Mouse (Mus musculus) kidney, embryonic 16.5 days (tissue): ENCODE data around the gene Jph4. TPM values are rescaled to one million over a fixed set of nuclear protein-coding genes. Genes with fewer than 3 reads are reported as not detected.

Source experiments
- ATAC-seq: fragments of 200-750 bp; cut with Nextera tagmentation; 2 replicates; pipeline ENCODE4 v1.8.0; 2017; ENCODE audit warnings: moderate TSS enrichment; ENCODE audit not compliant: low FRiP score, low TSS enrichment
- H3K27ac ChIP-seq: fragments of 300-500 bp; sonication (generic); 2 replicates; pipeline ENCODE4 v1.5.1; 2014; ENCODE audit warnings: low read length
- H3K27me3 ChIP-seq: fragments of 300-500 bp; sonication (generic); 2 replicates; pipeline ENCODE4 v1.6.1; 2014; ENCODE audit warnings: low read length, control low read depth, mixed read lengths; ENCODE audit not compliant: insufficient read depth
- H3K36me3 ChIP-seq: fragments of 300-500 bp; sonication (generic); 2 replicates; pipeline ENCODE4 v1.6.1; 2014; ENCODE audit warnings: low read length, control low read depth, mixed read lengths; ENCODE audit not compliant: insufficient read depth
- H3K4me1 ChIP-seq: fragments of 300-500 bp; sonication (generic); 2 replicates; pipeline ENCODE4 v1.6.1; 2014; ENCODE audit warnings: low read length, control low read depth, mixed read lengths; ENCODE audit not compliant: insufficient read depth
- H3K4me2 ChIP-seq: fragments of 300-500 bp; sonication (generic); replicated peaks from 2 replicates; pipeline ENCODE4 v1.6.1; 2014; ENCODE audit warnings: low read depth, low read length
- H3K4me3 ChIP-seq: fragments of 300-500 bp; sonication (generic); 2 replicates; pipeline ENCODE4 v1.5.1; 2014; ENCODE audit warnings: mild to moderate bottlenecking, low read length
- H3K9ac ChIP-seq: fragments of 300-500 bp; sonication (generic); replicated peaks from 2 replicates; pipeline ENCODE4 v1.6.1; 2014; ENCODE audit warnings: low read length
- H3K9me3 ChIP-seq: fragments of 300-500 bp; sonication (generic); 2 replicates; pipeline ENCODE4 v1.6.1; 2016; ENCODE audit warnings: low read length, control low read depth
- WGBS: fragments of 180-500 bp; shearing (Covaris S2); extraction: QIAGEN DNeasy Blood & Tissue Kit; methylation state at CpG from one replicate; pipeline ENCODE4 v1.1.7; 2014; 5-methylcytosine and 5-hydroxymethylcytosine counted together
- polyA plus RNA-seq: library from polyadenylated mRNA; unstranded; fragments of >200 nt; fragmentation: Nextera tagmentation; extraction: Ambion mirVana; gene quantifications from 2 replicates; pipeline ENCODE4 v1.2.1, GENCODE M21; 2015

Gene Jph4
- polyA plus RNA-seq, 1 experiment from 2014 or later = 0.45 TPM

DNA sequence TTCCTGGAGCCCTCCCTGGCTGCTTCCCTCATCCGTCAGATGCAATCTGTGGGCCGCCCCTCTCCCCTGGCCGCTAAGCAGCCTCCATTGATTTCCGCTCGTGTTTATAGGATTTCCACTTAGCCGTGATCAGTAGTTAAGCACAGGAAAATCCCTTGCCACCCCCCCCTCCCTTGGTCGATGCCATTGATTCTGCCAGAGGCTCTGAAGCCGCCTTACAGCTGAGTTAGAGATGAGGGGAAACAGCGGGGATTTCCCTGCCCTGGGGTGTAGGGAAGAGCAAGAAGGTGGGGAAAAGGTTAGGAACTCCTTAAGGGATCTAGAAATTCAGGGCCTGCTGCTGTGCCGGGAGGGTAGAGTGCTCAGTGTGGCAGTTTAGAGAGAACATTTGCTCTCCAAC is 19.1 kb downstream of the Jph4 start:
- ATAC-seq = no peak
- WGBS = 70% methylated on average over 10 of the region's 10 CpGs
- no peak overlapping the region for H3K4me3 ChIP-seq
- H3K27ac ChIP-seq = peak overlapping the region; percentile 39; the same call in 1 of the 2 replicates
- H3K4me2 ChIP-seq = no peak overlapping the region
- no peak overlapping the region for H3K9ac ChIP-seq
- no peaks in the 10 kb centered on the region for H3K9me3 ChIP-seq
- no peaks in the 10 kb centered on the region for H3K27me3 ChIP-seq
- H3K4me1 ChIP-seq = peaks cover 20% of the 10 kb centered on the region
- peaks cover 11% of the 10 kb centered on the region; the same call in 1 of the 2 replicates for H3K36me3 ChIP-seq

DNA sequence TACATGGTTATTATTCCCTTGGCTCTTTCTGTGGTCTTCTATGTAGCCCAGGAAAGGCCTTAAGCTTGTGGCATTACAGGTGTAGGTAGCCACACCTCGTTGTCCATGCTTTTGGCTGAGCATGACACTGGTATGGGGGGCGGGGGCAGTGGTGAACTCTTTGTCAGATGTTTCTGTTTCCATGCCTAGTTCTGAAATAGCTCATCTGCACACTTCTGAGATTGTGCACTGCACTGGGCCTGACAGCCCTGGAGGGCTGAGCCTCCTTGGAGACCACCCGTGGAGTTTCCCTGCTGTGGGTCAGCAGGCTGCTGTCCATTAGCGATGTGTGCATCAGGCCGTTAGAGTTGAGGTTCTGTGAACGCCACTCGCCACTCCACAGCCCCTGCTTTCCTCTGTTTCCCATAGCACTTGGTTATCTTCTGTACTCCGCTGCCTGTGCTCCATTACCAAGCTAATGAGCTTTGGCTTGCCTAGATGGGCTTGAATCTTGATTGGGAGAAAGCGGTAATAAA is 20.1 kb downstream of the Jph4 start:
- 54% methylated on average over 9 of the region's 9 CpGs for WGBS
- ATAC-seq = no peak
- H3K27ac ChIP-seq = peak overlapping the region; percentile 39

GRCm38 (mm10) chr14:55095671-55096070 is 21.1 kb downstream of the Jph4 start:
- WGBS = 55% methylated on average over 12 of the region's 12 CpGs
- peak overlapping the region; percentile 65 for H3K4me2 ChIP-seq
- H3K27me3 ChIP-seq = no peaks in the 10 kb centered on the region
- H3K27ac ChIP-seq = peak overlapping the region; percentile 78; the same call in 1 of the 2 replicates
- H3K36me3 ChIP-seq = peaks cover 7% of the 10 kb centered on the region; the same call in 1 of the 2 replicates
- H3K4me3 ChIP-seq = peak overlapping the region; percentile 63
- peak overlapping the region; percentile 74 for H3K9ac ChIP-seq
- H3K4me1 ChIP-seq = peaks cover 28% of the 10 kb centered on the region
- H3K9me3 ChIP-seq = no peaks in the 10 kb centered on the region
- ATAC-seq = no peak

More for the DNA sequence above, 20.1 kb downstream of the Jph4 start:
- H3K27me3 ChIP-seq = no peaks in the 10 kb centered on the region
- no peak overlapping the region for H3K4me3 ChIP-seq
- H3K9ac ChIP-seq = peak overlapping the region; percentile 35; the same call in 1 of the 2 replicates
- H3K4me1 ChIP-seq = peaks cover 20% of the 10 kb centered on the region
- no peaks in the 10 kb centered on the region for H3K9me3 ChIP-seq
- peak overlapping the region; percentile 20 for H3K4me2 ChIP-seq
- H3K36me3 ChIP-seq = peaks cover 11% of the 10 kb centered on the region; the same call in 1 of the 2 replicates

DNA sequence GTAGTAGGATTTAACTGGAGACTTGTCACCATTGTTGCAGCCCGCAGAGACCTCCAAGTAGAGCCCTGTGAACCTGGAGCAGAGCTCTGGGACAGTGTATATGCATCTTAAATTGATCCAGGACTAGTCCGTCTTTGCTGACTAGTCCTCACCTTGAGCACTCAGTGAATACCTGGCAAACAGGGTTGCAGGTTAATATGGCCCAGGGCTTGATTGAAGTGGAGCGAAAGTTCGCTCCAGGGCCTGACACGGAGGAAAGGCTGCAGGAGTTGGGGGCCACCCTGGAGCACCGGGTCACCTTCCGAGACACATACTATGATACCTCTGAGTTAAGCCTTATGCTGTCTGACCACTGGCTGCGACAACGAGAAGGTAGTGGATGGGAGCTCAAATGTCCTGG is 21.5 kb downstream of the Jph4 start:
- 40% methylated on average over 9 of the region's 9 CpGs for WGBS
- Histone ChIP-seq H3K4me3 (peak overlapping the region; percentile 63), H3K4me1 (peaks cover 28% of the 10 kb centered on the region), H3K9me3 (no peaks in the 10 kb centered on the region), H3K9ac (peak overlapping the region; percentile 74), H3K4me2 (peak overlapping the region; percentile 65), H3K27ac (peak overlapping the region; percentile 78), H3K36me3 (peaks cover 7% of the 10 kb centered on the region; the same call in 1 of the 2 replicates), H3K27me3 (no peaks in the 10 kb centered on the region)
- no peak for ATAC-seq

DNA sequence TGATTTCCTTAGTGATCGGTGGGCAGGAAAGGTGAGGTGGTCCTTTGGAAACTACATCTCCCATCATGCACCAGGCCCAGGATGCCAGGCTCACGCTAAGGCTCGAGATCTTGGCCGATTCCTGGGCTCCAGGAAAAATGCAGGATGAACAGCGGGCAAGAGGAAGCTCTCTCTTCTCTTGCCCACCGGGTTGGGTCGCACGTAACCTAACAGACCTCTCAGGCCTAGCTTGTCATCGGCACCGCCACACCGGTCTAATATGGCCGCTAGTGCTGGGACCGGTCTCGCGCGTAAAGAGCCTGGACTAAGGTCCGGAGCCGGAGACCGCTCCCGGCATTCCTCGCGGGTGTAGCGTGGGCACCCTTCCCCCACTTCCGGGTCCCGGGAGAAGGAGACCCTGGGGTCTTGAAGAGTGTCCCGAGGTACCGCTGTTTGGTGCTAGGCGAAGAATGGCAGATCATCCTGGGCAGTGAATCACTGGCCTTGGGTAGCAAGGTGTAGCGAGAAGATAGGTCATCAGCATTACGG is 22.0 kb downstream of the Jph4 start, which contains the start of gene Thtpa:
TSS of gene Thtpa (plus strand) at position 81 of the 528 bp plus-strand sequence.
- WGBS = under 1% methylated on average over 30 of the region's 30 CpGs
- no peaks in the 10 kb centered on the region for H3K9me3 ChIP-seq
- peak within 1 kb of the TSS; percentile 65 for H3K4me2 ChIP-seq
- H3K27ac ChIP-seq = peak within 1 kb of the TSS; percentile 78
- peak; percentile 66 for ATAC-seq
- no peaks in the 10 kb centered on the region for H3K27me3 ChIP-seq
- H3K4me1 ChIP-seq = peaks cover 28% of the 10 kb centered on the region
- peak within 1 kb of the TSS; percentile 74 for H3K9ac ChIP-seq
- peak within 1 kb of the TSS; percentile 63 for H3K4me3 ChIP-seq
- H3K36me3 ChIP-seq = peaks cover 4% of the 10 kb centered on the region; the same call in 1 of the 2 replicates

GRCm38 (mm10) chr14:55093927-55094326 is 22.8 kb downstream of the Jph4 start:
- peaks cover 28% of the 10 kb centered on the region for H3K4me1 ChIP-seq
- H3K36me3 ChIP-seq = peaks cover 3% of the 10 kb centered on the region; the same call in 1 of the 2 replicates
- H3K27ac ChIP-seq = no peak overlapping the region
- ATAC-seq = no peak
- no peaks in the 10 kb centered on the region for H3K9me3 ChIP-seq
- H3K27me3 ChIP-seq = no peaks in the 10 kb centered on the region
- H3K4me2 ChIP-seq = peak overlapping the region; percentile 65
- WGBS = 45% methylated on average over 6 of the region's 6 CpGs
- no peak overlapping the region for H3K4me3 ChIP-seq
- no peak overlapping the region for H3K9ac ChIP-seq

DNA sequence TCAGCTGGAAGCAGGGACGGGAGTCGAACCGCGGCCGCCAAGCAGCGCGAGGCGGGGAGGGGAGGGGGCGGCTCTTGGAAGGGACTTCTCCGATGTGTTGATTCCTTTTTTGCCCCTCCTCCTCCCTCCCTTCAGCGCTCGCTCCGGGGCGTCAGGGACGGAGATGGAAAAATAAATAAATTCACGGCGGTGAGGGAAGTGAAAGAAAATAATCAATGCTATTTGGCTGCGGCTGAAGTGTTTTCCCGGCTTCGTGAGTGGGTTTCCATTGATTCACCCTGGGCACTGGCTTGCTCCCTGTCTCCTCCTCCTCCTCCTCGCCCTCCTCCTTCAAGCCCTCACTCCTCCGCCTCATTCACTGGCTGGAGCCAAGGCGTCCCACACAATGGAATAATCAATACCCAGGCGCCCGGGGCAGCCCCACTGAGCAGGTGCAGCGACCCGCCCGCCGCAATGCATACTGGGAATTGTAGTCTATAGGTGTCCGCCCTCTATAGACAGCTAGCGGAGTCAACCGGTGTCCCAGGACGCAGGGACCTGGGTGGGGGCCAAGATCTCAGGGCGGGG is 24.6 kb downstream of the Jph4 start, which contains the start of gene Zfhx2:
TSS of gene Zfhx2 (minus strand) at position 314 of the 567 bp plus-strand sequence.
- H3K4me1 ChIP-seq = peaks cover 25% of the 10 kb centered on the region
- H3K4me3 ChIP-seq = peak within 1 kb of the TSS; percentile 63
- no peaks in the 10 kb centered on the region for H3K27me3 ChIP-seq
- no peaks in the 10 kb centered on the region for H3K9me3 ChIP-seq
- H3K36me3 ChIP-seq = no peaks in the 10 kb centered on the region
- peak within 1 kb of the TSS; percentile 75 for H3K4me2 ChIP-seq
- peak; percentile 89 for ATAC-seq
- peak within 1 kb of the TSS; percentile 72 for H3K9ac ChIP-seq
- peak within 1 kb of the TSS; percentile 79 for H3K27ac ChIP-seq
- under 1% methylated on average over 34 of the region's 34 CpGs for WGBS

DNA sequence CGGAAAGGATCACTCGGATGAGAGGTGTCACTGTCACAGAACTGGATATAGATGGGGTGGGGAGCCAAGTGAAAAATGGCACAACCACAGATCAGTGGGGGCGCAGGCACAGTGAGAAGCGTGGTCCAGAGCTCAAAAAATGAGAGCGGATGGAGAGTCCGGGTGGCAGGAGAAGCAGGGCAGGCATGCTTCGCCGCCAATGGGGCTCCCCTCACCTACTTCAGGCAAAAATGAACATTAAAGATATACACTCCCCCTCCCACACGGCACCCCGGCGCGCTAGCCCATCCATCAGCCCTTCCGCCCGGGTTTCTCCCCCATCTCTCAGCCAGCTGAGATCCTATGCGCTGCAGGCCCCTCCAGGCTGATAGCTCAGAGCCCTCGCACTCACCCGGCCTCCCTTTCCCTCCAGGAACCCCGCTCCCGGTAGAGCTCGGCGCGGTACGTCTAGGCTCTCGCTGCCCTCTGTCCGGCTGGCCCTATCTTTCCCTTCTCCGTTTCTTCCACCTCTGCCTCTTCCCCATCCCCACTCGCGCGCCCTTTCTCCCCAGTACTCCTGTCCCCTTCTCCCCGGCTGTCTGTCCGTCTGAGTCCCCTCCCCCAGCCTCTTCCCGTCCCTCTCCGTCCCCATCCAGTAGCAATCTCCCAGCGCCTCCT is 25.4 kb downstream of the Jph4 start:
- Histone ChIP-seq H3K9ac (peak overlapping the region; percentile 72), H3K9me3 (no peaks in the 10 kb centered on the region), H3K4me1 (peaks cover 18% of the 10 kb centered on the region), H3K36me3 (no peaks in the 10 kb centered on the region), H3K4me2 (peak overlapping the region; percentile 75), H3K27me3 (no peaks in the 10 kb centered on the region), H3K4me3 (peak overlapping the region; percentile 63), H3K27ac (peak overlapping the region; percentile 79)
- ATAC-seq = no peak
- WGBS = 3% methylated on average over 34 of the region's 34 CpGs

DNA sequence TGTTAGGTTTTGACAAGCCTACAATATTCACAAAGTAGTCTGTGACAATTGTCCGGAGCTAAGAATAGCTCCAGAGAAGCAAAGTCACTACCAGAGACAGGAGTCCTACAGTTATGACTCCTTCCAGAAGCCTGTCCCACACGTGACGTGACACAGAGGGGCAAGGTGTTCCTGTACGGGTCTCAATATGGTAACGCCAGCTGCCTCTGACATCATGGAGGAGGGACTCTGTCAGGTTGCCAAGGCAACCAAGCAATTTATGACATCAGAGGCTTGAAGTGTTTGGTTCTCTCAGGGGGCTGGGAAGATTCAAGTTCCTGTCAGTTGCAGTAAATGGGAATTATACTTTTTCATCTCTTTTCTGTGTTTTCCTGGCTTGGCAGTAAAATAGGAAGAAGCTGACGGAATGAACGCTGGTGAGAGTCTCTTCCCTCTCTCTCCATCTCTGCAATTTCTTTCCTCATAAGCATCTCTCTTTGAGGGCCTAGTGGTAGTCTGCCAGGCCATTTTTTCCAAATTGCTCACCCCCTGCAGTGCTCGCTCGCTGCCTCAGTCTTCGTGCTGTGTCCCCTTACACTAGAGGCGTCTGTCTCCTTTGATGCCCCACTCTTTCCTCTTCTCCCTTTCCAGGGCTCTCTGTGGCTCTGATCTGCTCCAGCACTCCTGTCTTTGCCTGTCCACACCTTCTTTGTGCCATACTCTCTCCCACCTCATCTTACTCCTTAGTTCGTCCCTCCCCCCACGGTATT is 27.4 kb downstream of the Jph4 start:
- WGBS = 56% methylated on average over 13 of the region's 13 CpGs
- peak overlapping the region; percentile 46; the same call in 1 of the 2 replicates for H3K27ac ChIP-seq
- no peaks in the 10 kb centered on the region for H3K27me3 ChIP-seq
- no peak overlapping the region for H3K9ac ChIP-seq
- ATAC-seq = no peak
- H3K36me3 ChIP-seq = no peaks in the 10 kb centered on the region
- H3K4me2 ChIP-seq = no peak overlapping the region
- H3K4me3 ChIP-seq = no peak overlapping the region
- H3K4me1 ChIP-seq = peaks cover 17% of the 10 kb centered on the region
- no peaks in the 10 kb centered on the region for H3K9me3 ChIP-seq
